Mouse (Mus musculus): ENCODE measurements around the gene Gpr146. TPM values are rescaled to one million over a fixed set of nuclear protein-coding genes. Genes with fewer than 3 reads are reported as not detected.
"Not testable (repeated sequence)": the region's sequence is repeated elsewhere in the genome, so short reads cannot be mapped to it uniquely, and the experiment has no call there.

The Gpr146 gene
- 10 to 100 TPM; 12.7 to 13.1 TPM for total RNA-seq (2021)

DNA sequence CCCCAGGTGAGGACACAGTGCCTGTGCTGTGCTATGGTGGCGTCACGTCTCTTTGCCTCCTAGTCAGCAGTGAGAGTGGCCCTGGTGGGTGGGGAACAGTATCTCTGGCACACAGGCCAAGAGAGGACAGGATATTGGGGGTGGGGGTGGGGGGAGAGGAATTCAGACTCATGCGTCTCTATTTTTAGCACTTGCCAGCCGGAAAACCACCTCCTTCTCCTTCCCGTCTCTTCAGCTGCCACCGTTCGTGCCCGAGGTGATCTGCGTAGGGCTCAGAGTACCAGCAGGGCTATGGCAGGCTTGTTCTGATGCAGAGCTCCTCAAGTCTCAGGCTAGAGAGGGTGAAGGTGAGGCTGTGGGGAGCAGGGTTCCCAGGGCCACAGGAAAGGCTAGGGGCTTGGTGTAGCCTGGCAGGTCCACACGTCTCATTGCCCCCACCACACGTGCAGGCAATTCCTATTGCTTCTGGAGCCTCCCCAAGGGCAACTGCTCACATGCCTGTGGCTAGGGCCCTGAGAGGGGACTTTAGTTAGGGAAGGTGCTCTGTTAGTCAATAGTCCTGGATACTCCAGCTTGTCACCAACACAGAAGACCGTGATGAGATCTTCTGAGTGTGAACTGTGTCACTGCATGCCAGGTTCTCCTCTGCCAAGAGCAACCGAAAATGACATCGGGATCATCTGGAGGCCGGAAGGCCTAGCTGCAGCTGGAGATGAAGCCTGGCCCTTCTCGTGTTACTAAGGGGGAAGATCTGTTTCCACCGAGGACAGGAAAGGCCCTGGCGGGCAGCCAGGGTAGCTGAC lies at the start of gene Gpr146:
Gene Gpr146 (plus strand): TSS at position 230 of the 803 bp plus-strand sequence.
- DNase-seq (ENCODE audit: extremely low spot score in 1 of 2, low spot score in 1 of 2), result no peak

DNA sequence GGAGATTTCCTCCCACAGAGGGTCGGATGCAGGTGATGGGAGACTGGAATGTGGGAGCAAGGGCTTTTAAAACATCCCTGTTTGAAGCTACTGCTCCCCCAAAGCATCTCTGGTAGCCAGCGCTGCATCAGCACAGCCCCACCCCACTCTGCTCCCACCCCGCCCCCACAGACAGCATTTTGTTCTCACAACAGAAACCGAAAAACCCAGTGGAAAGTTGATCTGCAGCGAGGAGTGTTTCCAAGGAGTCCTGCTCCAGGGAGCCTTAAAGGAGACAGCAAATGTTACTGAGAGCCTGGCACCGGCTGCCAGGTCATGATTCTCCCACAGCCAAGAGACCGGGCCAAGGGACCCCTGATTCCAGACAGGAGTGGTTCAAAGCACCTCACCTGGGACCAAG lies 46.7 kb upstream of the Gpr146 start:
- DNase-seq (ENCODE audit: extremely low spot score in 1 of 2, low spot score in 1 of 2), result no peak

DNA sequence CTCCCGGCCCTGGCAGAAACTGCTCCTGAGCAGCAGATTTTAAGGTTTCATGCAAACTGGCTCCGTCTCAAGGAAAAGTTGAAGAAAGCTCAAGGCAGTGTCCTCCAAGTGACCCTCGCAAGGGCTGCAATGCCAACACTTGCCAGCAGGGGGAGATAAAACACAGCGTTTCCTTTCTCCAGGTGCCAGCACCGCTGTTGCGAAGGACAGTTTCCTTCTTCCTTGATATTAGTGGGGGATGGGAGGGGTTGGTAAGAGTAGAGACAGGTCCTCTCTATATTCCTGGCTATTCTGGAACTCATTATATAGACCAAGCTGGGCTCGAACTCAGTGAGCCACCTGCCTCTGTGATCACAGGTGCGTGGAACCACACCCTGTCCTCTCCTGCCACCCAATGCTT lies 45.8 kb upstream of the Gpr146 start:
- peak; percentile 74 to 94 for DNase-seq (ENCODE audit: extremely low spot score in 1 of 2, low spot score in 1 of 2)

DNA sequence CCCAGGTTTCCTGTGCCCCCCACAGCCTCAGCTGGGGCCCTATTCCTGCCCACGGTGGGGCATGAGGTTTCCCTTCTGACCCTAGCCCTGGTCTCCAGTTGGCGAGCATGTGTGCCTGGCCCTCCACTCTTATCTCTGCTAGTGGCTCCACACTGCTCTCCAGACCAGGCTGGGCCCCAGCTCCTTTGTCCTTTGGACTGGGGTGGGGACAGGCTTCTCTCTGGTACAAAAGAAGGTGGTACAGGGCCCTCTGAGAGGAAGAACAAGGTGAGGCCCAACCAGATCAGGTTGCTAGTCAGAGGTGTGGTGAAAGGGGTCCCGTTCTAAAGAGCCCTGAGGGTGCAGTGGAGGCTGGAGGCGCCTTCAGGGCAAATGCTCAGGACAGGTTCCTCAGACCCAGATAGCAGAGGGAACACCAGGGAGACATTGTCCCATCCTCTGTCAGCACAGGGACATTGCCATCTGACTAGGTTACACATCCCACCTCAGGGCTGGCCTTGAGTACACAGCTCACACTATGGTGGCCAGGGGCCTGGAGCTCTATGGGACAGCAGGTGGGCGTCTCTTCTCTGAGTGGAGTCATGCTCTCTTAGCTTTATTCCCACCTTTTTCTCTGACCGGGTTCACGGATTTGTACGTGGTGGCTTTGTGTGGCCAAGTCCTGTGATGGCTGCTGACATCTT lies 44.8 kb upstream of the Gpr146 start:
- no peak for DNase-seq (ENCODE audit: extremely low spot score in 1 of 2, low spot score in 1 of 2)

DNA sequence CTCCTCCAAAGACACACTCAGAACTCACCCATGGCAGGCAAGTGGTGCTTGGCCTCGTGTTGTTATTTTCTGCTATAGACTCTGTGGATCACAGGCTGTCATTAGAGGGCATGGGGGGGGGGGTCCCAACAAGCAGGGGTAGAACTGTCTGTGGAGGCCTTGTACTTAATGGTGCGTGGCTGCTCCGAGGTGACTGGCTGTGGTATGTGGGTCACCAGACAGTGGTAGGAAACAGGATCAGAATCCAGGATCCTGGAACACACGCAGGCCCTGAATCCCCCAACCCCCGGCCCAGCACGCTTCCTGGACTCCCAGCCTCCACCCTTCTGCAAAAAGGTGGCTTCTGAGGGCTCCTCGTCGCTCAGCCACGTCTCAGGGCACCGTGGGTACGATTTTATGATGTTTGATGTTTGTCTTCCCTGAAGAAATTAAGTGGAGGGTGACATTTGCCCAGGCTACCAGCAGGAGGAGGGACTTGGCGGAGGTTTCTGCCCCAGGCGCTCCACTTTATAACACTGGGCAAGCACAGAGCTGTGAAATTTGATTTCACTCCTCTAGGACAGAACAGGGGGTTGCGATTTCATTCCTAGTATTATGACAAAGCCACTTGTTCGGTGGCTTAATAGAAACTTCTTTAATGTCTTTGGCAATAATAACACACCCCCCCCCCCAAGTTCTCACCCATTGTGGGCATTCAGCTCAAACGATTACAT lies 44.0 kb upstream of the Gpr146 start:
- no peak for DNase-seq (ENCODE audit: extremely low spot score in 1 of 2, low spot score in 1 of 2)

DNA sequence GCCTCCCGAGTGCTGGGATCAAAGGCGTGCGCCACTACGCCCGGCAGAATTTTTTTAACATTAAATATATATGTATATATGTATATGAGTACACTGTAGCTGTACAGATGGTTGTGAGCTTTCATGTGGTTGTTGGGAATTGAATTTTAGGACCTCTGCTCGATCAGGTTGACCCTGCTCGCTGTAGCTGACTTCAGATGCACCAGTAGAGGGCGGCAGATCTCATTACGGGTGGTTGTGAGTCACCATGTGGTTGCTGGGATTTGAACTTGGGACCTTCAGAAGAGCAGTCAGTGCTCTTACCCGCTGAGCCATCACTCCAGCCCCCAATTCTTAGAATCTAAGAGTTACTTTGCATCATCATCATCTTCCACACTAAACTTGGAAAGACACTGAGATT lies 43.1 kb upstream of the Gpr146 start:
- not testable (repeated sequence) for DNase-seq (ENCODE audit: extremely low spot score in 1 of 2, low spot score in 1 of 2)

DNA sequence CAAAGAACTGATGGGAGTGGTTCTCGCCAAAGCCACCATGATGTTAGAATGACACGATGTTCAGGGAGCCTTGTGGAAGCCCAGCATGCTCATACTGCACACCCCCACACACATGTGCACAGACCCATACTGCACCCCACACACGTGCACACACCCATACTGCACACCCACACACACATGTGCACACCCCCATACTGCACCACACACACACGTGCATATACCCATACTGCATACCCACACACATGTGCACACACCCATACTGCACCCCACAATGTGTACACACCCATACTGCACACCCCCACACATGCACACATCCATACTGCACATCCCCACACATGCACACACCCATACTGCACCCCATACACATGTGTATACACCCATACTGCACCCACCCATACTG lies 41.9 kb upstream of the Gpr146 start:
- no peak for DNase-seq (ENCODE audit: extremely low spot score in 1 of 2, low spot score in 1 of 2)

DNA sequence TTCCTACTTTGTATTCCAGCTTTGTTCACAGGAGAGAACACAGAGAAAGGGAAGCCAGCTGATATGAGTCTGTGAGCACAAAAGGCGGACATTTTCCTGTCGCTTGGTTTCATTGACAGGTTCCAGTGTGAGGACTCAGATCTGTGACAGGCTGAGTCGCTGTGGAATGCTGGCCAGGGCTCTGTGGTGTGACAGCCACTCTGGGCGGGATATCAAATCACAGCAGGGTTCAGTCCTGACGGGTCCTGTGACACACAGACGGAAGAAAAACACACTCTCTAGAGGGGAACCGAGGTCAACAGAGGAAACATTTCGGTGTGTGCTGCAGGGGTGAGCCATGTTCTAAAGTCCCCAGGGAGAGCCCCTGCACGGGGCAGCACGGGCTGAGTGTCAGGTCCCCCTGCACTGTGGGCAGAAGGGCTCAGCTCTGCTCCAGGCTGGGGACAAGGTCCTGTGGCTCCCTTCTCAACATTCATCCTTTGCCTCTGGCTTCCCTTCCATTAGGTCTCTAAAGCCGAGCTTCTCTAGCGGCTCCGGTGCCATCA lies 39.6 kb upstream of the Gpr146 start:
- no peak for DNase-seq (ENCODE audit: extremely low spot score in 1 of 2, low spot score in 1 of 2)

DNA sequence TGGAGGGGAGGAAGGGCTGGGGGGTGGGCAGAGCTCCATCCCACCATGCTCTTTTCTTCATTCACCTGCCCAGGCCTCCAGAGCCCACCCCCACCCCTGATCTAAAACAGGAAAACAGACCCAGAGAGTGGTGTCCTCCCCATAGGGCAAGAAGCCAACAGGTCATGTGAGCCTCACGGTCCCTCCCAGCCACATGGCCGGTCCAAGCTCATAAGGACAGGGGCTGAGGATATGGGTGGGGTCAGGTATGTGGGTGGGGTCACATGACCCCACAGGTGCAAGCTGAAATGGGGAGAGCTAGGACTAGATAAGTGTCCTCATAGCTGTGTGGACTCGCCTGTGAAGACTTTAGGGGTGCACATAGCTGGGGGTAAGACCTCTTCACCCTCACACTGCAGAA lies 39.1 kb upstream of the Gpr146 start:
- DNase-seq (ENCODE audit: extremely low spot score in 1 of 2, low spot score in 1 of 2), result no peak

DNA sequence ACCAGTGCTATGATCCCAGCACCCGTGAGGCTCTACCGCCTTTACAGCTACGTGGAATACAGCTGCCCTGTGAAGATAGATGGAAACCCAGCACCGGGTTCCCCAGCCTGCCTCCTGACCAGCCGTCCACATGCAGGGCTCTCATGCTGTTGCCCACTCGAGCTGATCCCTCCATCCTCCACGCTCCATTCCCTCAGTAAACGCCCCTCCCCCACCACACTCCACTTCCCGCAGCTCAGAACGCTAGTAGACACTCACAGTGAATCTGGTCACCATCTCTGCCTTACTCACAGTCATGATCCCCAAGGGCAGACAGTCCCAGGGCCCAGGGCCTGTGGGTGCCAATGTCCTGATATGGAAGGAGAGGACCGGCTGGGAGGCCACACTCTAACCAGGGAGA lies 38.6 kb upstream of the Gpr146 start:
- DNase-seq (ENCODE audit: extremely low spot score in 1 of 2, low spot score in 1 of 2), result no peak

DNA sequence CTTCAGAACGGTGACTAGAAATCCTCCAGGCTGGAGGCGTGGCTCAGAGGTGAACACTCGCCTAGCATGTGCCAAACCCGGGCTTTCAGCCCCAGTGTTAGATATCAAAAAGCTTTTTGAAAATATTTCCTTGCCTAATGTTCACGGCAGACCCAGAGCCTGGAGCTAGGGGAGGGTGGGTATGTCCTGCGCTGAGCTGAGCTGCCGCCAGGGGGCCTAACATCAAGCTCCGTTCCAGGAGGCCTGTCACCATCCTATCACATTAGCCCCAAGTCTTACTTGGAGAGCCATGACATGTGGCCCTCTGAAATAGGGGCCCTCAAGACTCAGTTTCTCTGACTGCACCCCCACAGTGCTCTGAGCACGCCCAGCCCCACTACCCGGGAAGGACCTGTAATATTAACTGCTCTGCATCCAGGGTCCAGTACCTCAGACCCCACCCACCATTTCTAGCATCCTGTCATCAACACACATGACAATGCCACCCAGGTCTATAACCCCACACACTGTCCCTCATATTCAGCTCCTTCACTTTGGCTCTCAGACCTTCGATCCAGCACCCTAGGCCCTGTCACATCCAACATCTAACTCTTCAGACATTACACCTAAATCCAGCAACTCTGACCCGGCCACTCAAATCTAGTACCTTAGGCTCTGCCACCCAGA lies 33.3 kb upstream of the Gpr146 start:
- DNase-seq (ENCODE audit: extremely low spot score in 1 of 2, low spot score in 1 of 2), result peak; percentile 60 to 83

DNA sequence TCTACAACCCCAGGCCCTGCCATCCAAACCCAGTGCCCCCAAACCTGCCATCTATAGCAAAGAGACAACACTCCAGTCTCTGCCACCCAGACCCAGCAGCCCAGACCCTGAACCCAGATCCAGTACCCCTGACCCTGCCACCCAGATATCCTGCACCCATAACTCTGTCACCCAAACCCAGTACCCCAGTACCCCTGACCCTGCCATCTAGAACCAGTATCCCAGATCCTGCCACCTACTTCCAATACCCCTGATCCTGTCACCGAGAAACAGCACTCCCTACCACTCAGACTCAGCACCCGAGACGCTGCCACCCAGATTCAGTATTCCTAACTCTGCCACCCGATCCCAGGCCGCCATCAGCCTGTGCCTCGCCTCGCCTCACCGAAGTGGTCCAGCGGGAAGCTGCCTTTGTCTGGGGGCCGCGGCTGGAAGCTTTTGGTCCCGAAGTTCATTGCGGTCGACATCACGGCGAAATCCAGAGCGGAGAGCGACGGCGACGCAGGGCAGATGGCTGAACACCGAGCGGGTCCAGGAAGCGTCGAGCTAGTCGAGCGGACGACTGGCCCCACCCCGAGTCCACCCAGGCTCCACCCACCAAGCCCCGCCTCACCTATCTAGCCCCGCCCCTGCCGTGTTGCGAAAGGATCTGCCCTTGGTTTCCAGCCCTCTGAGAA lies 32.7 kb upstream of the Gpr146 start:
- DNase-seq (ENCODE audit: extremely low spot score in 1 of 2, low spot score in 1 of 2), result peak; percentile 74 to 80

DNA sequence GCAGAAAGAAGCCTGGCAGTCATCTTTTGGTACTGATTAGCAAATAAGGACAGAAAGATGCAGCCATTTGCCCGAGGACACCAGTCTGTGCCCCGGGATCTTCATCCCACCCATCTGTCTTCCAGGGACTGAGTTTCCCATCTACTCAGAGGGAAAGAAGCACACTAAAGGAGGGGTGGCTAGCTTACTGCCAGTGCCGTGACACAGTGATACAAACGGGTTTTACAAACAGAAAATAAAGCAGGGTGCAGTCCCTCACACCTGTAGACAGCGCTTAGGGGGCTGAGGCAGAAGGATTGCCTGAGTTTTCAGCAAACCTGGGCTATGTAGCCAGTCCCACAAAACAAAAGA lies 32.2 kb upstream of the Gpr146 start:
- DNase-seq (ENCODE audit: extremely low spot score in 1 of 2, low spot score in 1 of 2), result no peak

DNA sequence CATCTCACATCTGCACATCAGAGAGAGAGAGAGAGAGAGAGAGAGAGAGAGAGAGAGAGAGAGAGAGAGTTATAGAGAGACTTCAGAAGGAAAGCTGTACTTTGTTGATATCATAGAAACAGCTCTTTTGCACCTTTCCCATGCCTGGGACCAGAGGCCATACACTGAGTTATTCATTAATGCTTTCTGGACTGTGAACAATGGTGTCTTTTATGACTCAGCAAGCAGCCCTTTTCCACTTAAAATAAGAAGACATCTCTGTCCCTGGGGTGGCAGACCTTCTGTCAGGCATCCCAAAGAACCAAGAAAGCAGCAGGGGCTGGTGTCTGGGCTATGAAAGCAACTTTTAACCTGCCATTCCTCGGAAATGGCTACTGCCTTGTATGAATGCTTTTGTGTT lies 30.3 kb upstream of the Gpr146 start:
- DNase-seq (ENCODE audit: extremely low spot score in 1 of 2, low spot score in 1 of 2), result no peak

DNA sequence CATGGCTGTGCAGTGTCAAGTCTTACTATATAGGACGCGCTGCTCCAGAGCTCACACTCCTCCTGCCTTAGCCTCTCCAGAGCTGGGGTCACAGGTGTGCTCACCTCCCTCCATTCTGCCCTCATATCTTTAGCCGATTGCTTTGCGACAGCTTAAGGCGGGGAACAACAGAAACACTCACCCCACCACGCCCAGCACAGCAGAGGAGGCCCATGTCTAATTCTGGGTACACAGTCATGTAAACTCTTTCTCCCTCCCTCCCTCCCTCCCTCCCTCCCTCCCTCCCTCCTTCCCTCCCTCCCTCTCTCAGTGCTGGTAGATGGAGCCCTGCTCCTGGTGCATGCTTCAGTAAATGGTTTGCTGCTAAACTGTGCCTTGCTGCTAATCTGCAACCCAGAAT lies 27.8 kb upstream of the Gpr146 start:
- DNase-seq (ENCODE audit: extremely low spot score in 1 of 2, low spot score in 1 of 2), result no peak

DNA sequence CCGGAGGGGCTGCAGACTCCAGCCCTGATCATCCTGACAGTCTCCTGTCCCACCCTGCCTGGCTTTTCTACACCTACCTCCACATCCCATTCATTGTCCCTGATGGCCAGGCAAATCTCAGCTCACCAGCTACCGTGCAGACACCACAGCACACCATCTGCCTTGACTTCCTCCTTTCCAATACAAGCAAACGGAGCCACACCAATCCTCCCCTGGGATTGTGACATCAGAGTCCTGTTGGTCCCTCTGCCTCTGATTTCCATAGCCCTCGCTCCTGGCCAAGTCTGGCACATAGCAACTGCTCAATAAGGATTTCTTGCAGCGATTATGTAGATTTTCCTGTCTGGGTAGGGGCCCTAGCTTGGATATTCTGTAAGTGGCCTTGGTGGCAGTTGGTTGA lies 26.4 kb upstream of the Gpr146 start, which contains the start of gene Cox19:
Gene Cox19 (minus strand): TSS at position 285 of the 400 bp plus-strand sequence.
- DNase-seq (ENCODE audit: extremely low spot score in 1 of 2, low spot score in 1 of 2), result no peak

DNA sequence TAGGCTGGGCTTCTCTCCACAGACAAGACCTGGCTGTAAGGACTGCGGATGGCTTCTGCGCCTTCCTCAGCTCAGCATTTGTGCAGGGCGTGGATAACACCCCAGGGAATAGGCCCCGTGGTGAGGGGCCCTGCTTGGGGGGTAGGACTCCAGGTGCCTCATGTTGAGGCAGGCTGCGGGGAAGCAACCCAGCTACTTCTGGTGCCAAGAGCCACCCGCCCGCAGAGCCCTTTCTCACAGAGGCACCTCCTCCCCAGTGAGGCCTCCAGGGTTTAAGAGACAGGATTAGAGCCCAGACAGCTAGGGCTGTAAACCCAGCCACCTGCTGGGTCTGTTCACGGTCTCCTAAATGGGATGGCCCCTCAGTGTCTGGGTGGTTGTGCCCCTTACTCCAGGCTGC lies 25.9 kb upstream of the Gpr146 start:
- no peak for DNase-seq (ENCODE audit: extremely low spot score in 1 of 2, low spot score in 1 of 2)

DNA sequence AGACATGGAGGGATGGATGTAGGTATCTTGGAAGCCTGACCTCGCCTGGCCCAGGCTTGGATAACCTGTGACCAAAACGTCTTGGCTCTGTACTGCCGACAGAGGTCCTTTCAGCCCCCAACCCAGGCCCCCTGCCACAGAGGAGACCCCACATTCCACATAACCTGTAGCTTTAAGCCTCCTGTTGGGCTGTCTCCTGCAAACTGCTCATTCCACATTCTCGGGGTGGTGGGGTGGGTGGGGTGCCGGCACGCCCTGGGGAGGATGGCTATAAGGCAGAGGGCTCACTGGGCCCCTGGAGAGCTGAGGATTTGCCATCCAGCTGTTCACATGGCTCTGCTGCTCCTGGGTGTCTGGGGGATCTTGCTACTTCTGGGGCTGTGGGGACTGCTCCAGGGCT lies 25.2 kb upstream of the Gpr146 start, which contains the start of gene Cyp2w1:
Gene Cyp2w1 (plus strand): TSS at position 301 of the 400 bp plus-strand sequence.
- DNase-seq (ENCODE audit: extremely low spot score in 1 of 2, low spot score in 1 of 2), result no peak

DNA sequence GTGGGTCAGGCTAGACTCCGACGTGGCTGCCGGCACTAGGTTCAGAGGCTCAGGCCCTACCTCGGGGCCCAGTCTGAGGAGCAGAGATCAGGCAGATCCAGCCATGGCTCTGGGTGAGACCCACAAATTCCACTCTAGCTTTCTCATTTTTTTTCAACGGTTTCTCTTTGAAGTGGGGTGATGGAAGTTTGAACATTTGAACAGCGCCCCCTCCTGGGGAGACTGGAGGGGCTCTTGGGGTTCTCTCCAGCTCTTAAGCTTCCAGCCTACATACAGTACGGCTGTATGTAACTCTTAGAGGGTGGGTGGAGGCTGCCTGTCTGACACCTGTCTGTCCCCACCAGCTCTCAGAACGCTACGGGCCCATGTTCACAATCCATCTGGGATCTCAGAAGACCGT lies 24.0 kb upstream of the Gpr146 start:
- DNase-seq (ENCODE audit: extremely low spot score in 1 of 2, low spot score in 1 of 2), result peak in 1 of 2 experiments; percentile 37

DNA sequence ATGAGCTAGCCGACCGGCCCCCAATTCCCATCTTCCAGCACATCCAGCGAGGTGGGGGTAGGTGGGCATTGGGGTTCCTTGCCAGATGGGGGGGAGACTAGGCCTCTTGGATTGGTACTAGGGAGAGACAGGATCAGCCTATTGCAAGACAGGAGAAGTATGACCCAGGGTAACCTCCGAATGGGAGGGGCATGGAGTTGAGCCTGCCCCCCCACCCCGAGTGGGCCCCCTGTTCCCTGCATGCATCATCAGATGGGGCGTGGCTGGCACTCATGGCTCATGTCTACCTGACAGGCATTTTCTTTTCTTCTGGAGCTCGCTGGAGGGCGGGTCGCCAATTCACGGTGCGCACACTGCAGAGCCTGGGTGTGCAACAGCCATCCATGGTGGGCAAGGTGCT lies 23.6 kb upstream of the Gpr146 start:
- DNase-seq (ENCODE audit: extremely low spot score in 1 of 2, low spot score in 1 of 2), result no peak

Data from layer of hippocampus, postnatal 25 days (tissue).